Mouse (Mus musculus): ENCODE measurements around the gene Mis12. TPM values are rescaled to one million over a fixed set of nuclear protein-coding genes. Genes with fewer than 3 reads are reported as not detected.
A peak's percentile ranks its signal among the peaks of the same experiment; 100 is the strongest.

The Mis12 gene
- total RNA-seq, 1 experiment from 2014 or later = 42.7 TPM

GRCm38 (mm10) chr11:71012743-71013142 is 6.7 kb upstream of the Mis12 start:
- ATAC-seq (replicated peaks; ENCODE audit: low read depth, poor library complexity, severe bottlenecking) = no peak

GRCm38 (mm10) chr11:71017051-71017450 is 2.4 kb upstream of the Mis12 start:
- no peak for ATAC-seq (replicated peaks; ENCODE audit: low read depth, poor library complexity, severe bottlenecking)

- no peak for ATAC-seq (replicated peaks; ENCODE audit: low read depth, poor library complexity, severe bottlenecking)
Observed at GRCm38 (mm10) chr11:71018416-71019200, 803 bp upstream of the Mis12 start.

- no peak for ATAC-seq (replicated peaks; ENCODE audit: low read depth, poor library complexity, severe bottlenecking)
Observed at GRCm38 (mm10) chr11:71028280-71028679, 8.9 kb downstream of the Mis12 start.

- no peak for ATAC-seq (replicated peaks; ENCODE audit: low read depth, poor library complexity, severe bottlenecking)
Observed at GRCm38 (mm10) chr11:71029403-71030118, 10.2 kb downstream of the Mis12 start.

- no peak for ATAC-seq (replicated peaks; ENCODE audit: low read depth, poor library complexity, severe bottlenecking)
Observed at GRCm38 (mm10) chr11:71032070-71032469, 12.7 kb downstream of the Mis12 start.

GRCm38 (mm10) chr11:71032491-71033162 is 13.2 kb downstream of the Mis12 start:
- no peak for ATAC-seq (replicated peaks; ENCODE audit: low read depth, poor library complexity, severe bottlenecking)

GRCm38 (mm10) chr11:71033163-71033761 is 13.9 kb downstream of the Mis12 start, which contains the start of gene 6330403K07Rik:
TSS of gene 6330403K07Rik (minus strand) at chr11:71033513.
- ATAC-seq (replicated peaks; ENCODE audit: low read depth, poor library complexity, severe bottlenecking) = 0 out of 2 replicates have a peak, but pooled peaks have one; percentile 15

- ATAC-seq (replicated peaks; ENCODE audit: low read depth, poor library complexity, severe bottlenecking) = no peak
Observed at GRCm38 (mm10) chr11:71039526-71040298, 20.3 kb downstream of the Mis12 start.

GRCm38 (mm10) chr11:71052554-71052953 is 33.1 kb downstream of the Mis12 start:
- 0 out of 2 replicates have a peak, but pooled peaks have one; percentile 45 for ATAC-seq (replicated peaks; ENCODE audit: low read depth, poor library complexity, severe bottlenecking)

- no peak for ATAC-seq (replicated peaks; ENCODE audit: low read depth, poor library complexity, severe bottlenecking)
Observed at GRCm38 (mm10) chr11:71076342-71076741, 56.9 kb downstream of the Mis12 start.

Other genes with a start within 250 kb of the Mis12 start
- not detected in 2 replicates for gene Scimp, start 207.0 kb upstream of the Mis12 start, total RNA-seq (2017)
- gene Rabep1, start 174.8 kb upstream of the Mis12 start, total RNA-seq (2017) = 63.2 and 68.4 TPM in 2 replicates
- 142 and 213 TPM in 2 replicates for gene Nup88, start 49.6 kb upstream of the Mis12 start, total RNA-seq (2017)
- 35.1 and 40.1 TPM in 2 replicates for gene Rpain, start 49.4 kb upstream of the Mis12 start, total RNA-seq (2017)
- gene C1qbp, start 36.6 kb upstream of the Mis12 start, total RNA-seq (2017) = 122 and 128 TPM in 2 replicates
- 49.7 and 49.9 TPM in 2 replicates for gene Dhx33, start 15.2 kb upstream of the Mis12 start, total RNA-seq (2017)
- gene Derl2, start 230 bp downstream of the Mis12 start, total RNA-seq (2017) = 19.3 and 23.9 TPM in 2 replicates
- gene 6330403K07Rik, start 13.9 kb downstream of the Mis12 start, total RNA-seq (2017) = 0.09 TPM in 1 of 2 replicates, not detected in the other
- 3.7 and 4.7 TPM in 2 replicates for gene Nlrp1a, start 125.1 kb downstream of the Mis12 start, total RNA-seq (2017)
- 0.53 and 0.96 TPM in 2 replicates for gene Nlrp1b, start 211.1 kb downstream of the Mis12 start, total RNA-seq (2017)

Measured in common myeloid progenitor, adult 5-6 weeks (primary cell).